Mouse (Mus musculus) stomach, postnatal 0 days (tissue): ENCODE measurements at regions not wholly inside any gene's neighbourhood (a gene's known extent, or its start where the extent isn't known, plus 50 kb on each side); places are given as distances from the start of the nearest gene placed in this dataset.

Experiments used
- CTCF ChIP-seq: IDR thresholded peaks from 2 replicates; pipeline ENCODE4 v1.5.1; 2016; ENCODE audit warnings: antibody characterized with exemption, low read depth, mild to moderate bottlenecking, moderate library complexity
- EP300 ChIP-seq: optimal IDR thresholded peaks from 2 replicates; pipeline ENCODE3; 2016; ENCODE audit warnings: antibody characterized with exemption

DNA sequence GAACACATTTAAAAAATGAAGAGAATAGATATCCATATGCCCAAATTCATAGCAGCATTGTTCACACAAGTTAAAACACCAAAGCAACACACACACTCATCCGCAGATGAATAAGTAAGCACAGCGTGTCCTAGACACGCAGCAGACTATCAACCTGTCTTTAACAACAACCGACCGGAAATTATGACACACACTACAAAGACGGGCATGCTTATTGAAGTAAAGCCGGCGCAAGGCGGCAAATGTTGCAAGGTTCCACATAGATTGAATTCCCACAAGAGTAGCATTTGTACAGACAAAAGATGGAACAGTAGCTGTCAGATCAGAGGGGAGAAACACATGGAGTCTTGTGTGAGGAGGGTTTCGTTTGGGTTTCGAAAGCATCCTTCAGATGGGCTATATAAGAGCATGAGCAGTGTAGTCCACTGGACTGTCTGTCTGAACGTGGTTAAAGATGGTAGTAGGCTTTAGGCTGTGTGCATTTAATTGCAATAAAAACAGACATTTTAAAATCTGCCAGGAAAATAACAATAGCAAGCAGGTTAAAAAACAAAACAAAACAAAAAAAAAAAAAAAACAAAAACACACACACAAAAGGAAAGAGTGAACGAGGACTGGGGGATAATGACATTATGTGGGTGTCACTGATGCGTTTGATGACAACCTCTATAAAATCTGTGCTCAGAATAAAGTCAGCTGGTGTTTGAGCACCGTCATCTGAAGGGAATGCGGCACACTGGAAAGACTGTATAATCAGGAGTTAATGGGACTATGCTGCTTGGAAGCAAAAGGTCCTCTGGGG, 78.1 kb upstream of the Fam78b start:
- TF ChIP-seq EP300, result no peak
- TF ChIP-seq CTCF, result no peak
